11 mouse cellular contexts compared by ENCODE assay signal in the genomic region with DNA sequence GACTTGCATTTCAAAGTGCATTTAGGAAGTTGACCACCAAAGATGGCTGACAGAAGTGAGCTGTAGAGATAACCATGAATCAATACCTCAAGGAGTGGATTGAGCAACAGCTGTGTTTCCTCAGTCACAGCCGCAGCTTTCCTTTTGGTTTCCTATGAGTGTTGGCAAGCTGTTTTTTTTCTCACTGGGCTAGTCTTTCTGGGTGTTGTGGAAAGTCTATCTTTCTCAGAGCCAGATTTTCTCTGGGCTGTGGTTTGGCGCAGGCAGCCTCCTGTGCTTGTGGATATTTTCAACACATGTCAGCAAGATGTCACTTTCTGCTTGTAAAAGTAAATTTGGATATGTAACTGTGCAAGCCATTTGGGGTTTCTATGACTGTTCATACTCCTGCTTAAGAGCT.
A peak's percentile ranks its signal among the peaks of the same experiment; 100 is the strongest.
DNase-seq lines count a peak whose midpoint lies in the region; ATAC-seq lines count a peak whose summit lies in the region.
"Had no signal": no experiment of that assay in that cellular context is flagged by ENCODE, and none has a peak within 500 bp of the region (broad histone marks: within the 10 kb centered on the region; RNA-seq: fewer than 3 reads in every experiment).

No protein-coding gene starts in this region.

- no peak overlapping the region for H3K27ac ChIP-seq in hindbrain, embryonic 16.5 days (ENCODE audit: low read depth, low read length)
- H3K27ac ChIP-seq: macrophage had no signal

- 88% methylated on average over 2 of the region's 2 CpGs for WGBS in hindbrain, embryonic 16.5 days

- H3K4me2 ChIP-seq in hindbrain, embryonic 16.5 days (ENCODE audit: low read length), result no peak overlapping the region

- peaks cover under 1% of the 10 kb centered on the region for H3K4me1 ChIP-seq in hindbrain, embryonic 16.5 days (ENCODE audit: control insufficient read depth, insufficient read depth, low read depth, low read length)

- H3K27me3 ChIP-seq in hindbrain, embryonic 16.5 days (replicated peaks; ENCODE audit: control insufficient read depth, insufficient read depth, low read length), result no peaks in the 10 kb centered on the region

- H3K9me3 ChIP-seq in hindbrain, embryonic 16.5 days (ENCODE audit: control insufficient read depth, low read length), result no peaks in the 10 kb centered on the region

- no peak for ATAC-seq in hindbrain, embryonic 16.5 days

- DNase-seq in layer of hippocampus, adult 9-10 months (ENCODE audit: low spot score), result peak; percentile 10
- DNase-seq in layer of hippocampus, postnatal 14 days (ENCODE audit: low spot score in 2 of 2), result no peak
- peak; percentile 65 for DNase-seq in adipocyte (ENCODE audit: low spot score)
- peak; percentile 45 for DNase-seq in forelimb bud, embryonic 11.5 days (ENCODE audit: low read depth, low spot score)
- DNase-seq in lung, postnatal 36 days, result peak; percentile 51
- DNase-seq in kidney, adult 9 months, result no peak
- DNase-seq: cerebellum, postnatal 10 days; kidney, postnatal 14 days; thymus, postnatal 36 days had no signal

- H3K4me3 ChIP-seq in hindbrain, embryonic 16.5 days (ENCODE audit: low read length), result no peak overlapping the region

- no peaks in the 10 kb centered on the region for H3K36me3 ChIP-seq in hindbrain, embryonic 16.5 days (ENCODE audit: control insufficient read depth, insufficient read depth, low read length)

- H3K9ac ChIP-seq in hindbrain, embryonic 16.5 days (ENCODE audit: low read depth, low read length), result no peak overlapping the region

Comparison
In these comparisons a context has a peak if more than half of its experiments do, and no peak if none do; other contexts are left out.
1. DNase-seq: peak in layer of hippocampus, adult 9-10 months (single experiment), adipocyte (single experiment), forelimb bud, embryonic 11.5 days (single experiment) and lung, postnatal 36 days (single experiment); none in layer of hippocampus, postnatal 14 days (0 of 2) and kidney, adult 9 months (single experiment).